9 mouse cellular contexts compared by ENCODE assay signal in genomic region chr1:22422102-22422501, GRCm38 (mm10).
"Had no signal": no experiment of that assay in that cellular context is flagged by ENCODE, and none has a peak within 500 bp of the region (broad histone marks: within the 10 kb centered on the region; RNA-seq: fewer than 3 reads in every experiment).

No protein-coding gene starts in this region.

- DNase-seq: kidney, adult 2 months; kidney, postnatal 25 days; layer of hippocampus, adult 9-11 months; layer of hippocampus, postnatal 36 days; lung, adult 18-20 months; lung, postnatal 4 days; right cerebral cortex, postnatal 14 days; thymus, adult 2 months; thymus, postnatal 25 days had no signal
